Mouse (Mus musculus): ENCODE data around the gene Grin3b. TPM values are rescaled to one million over a fixed set of nuclear protein-coding genes. Genes with fewer than 3 reads are reported as not detected.
A peak's percentile ranks its signal among the peaks of the same experiment; 100 is the strongest.

The Grin3b gene
- polyA plus RNA-seq, 1 experiment from 2014 or later = 0.19 TPM

DNA sequence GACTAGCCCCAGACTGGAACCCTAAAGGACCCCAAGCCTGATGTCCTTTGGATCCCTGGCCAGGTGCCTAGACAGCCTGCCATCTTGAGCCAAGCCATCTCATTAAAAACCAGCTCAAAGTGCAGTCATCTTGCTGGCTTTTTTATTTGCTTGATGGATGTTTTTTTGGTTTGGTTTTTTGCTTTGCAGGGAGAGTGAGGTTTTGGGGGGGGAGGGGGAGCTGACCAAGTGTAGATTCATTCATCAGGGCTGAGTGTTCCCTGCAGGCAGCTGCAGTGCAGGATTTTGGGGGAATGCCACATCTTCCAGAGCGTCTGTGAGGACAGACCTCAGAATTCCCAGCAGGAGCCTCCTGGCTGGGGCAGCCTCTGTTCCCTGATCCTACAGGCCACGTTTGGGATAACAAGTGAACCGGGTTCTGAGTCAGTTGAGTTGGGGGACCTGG, 1.4 kb upstream of the Grin3b start:
- Histone ChIP-seq H3K27me3 (ENCODE audit: control insufficient read depth, insufficient read depth, low read length) (peaks cover 15% of the 10 kb centered on the region; the same call in 1 of the 2 replicates), H3K9ac (ENCODE audit: low read depth, low read length) (no peak overlapping the region), H3K4me3 (ENCODE audit: low read length) (no peak overlapping the region), H3K4me2 (replicated peaks; ENCODE audit: low read depth, low read length) (no peak overlapping the region), H3K36me3 (ENCODE audit: control insufficient read depth, insufficient read depth, low read length) (peaks cover 41% of the 10 kb centered on the region), H3K27ac (ENCODE audit: low read depth, low read length) (no peak overlapping the region), H3K4me1 (ENCODE audit: control insufficient read depth, insufficient read depth, low read length) (0 out of 2 replicates have a peak, but pooled peaks cover 7% of the 10 kb centered on the region), H3K9me3 (ENCODE audit: control insufficient read depth, low read length) (no peaks in the 10 kb centered on the region)
- 21% methylated on average over 3 of the region's 3 CpGs for WGBS
- ATAC-seq (ENCODE audit: low FRiP score, low TSS enrichment) = no peak

DNA sequence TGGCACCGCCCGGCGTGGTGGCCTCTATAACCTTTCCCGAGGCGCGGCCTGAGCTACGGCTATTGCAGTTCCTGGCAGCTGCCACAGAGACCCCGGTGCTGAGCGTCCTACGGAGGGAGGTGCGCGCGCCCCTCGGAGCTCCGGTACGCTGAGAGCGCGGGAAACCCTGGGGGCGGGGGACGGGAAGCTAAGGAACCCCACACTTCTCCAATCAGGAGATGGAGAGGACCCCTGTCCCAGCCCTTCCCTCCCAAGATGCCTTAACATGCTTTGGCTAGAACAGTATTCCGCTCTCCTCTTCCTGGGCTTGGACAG, 625 bp downstream of the Grin3b start:
- no peak for ATAC-seq (ENCODE audit: low FRiP score, low TSS enrichment)
- no peaks in the 10 kb centered on the region for H3K9me3 ChIP-seq (ENCODE audit: control insufficient read depth, low read length)
- WGBS = 4% methylated on average over 21 of the region's 21 CpGs
- peaks cover 33% of the 10 kb centered on the region for H3K36me3 ChIP-seq (ENCODE audit: control insufficient read depth, insufficient read depth, low read length)
- peaks cover 15% of the 10 kb centered on the region; the same call in 1 of the 2 replicates for H3K27me3 ChIP-seq (ENCODE audit: control insufficient read depth, insufficient read depth, low read length)
- H3K9ac ChIP-seq (ENCODE audit: low read depth, low read length) = peak overlapping the region; percentile 40
- no peak overlapping the region for H3K27ac ChIP-seq (ENCODE audit: low read depth, low read length)
- H3K4me1 ChIP-seq (ENCODE audit: control insufficient read depth, insufficient read depth, low read length) = 0 out of 2 replicates have a peak, but pooled peaks cover 7% of the 10 kb centered on the region
- H3K4me2 ChIP-seq (replicated peaks; ENCODE audit: low read depth, low read length) = peak overlapping the region; percentile 93
- peak overlapping the region; percentile 48 for H3K4me3 ChIP-seq (ENCODE audit: low read length)

DNA sequence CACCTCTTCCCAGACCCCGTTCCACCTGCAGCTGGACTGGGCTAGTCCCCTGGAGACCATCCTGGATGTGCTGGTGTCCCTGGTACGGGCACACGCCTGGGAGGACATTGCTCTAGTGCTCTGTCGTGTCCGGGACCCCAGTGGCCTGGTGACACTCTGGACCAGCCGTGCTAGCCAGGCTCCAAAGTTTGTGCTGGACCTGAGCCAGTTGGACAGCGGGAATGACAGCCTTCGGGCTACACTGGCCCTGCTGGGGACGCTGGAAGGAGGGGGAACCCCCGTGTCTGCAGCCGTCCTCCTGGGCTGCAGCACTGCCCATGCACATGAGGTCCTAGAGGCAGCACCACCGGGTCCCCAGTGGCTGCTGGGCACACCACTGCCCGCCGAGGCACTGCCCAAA, 2.3 kb downstream of the Grin3b start:
- H3K9me3 ChIP-seq (ENCODE audit: control insufficient read depth, low read length) = 0 out of 2 replicates have a peak, but pooled peaks cover 5% of the 10 kb centered on the region
- WGBS = 62% methylated on average over 14 of the region's 14 CpGs

DNA sequence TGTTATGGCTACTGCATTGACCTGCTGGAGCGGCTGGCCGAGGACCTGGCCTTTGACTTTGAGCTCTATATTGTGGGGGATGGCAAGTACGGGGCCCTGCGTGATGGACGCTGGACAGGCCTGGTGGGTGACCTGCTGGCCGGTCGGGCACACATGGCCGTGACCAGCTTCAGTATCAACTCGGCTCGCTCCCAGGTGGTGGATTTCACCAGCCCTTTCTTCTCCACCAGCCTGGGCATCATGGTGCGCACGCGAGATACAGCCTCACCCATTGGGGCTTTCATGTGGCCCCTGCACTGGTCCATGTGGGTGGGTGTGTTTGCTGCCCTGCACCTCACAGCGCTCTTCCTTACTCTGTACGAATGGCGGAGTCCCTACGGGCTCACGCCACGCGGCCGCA, 3.6 kb downstream of the Grin3b start:
- H3K27me3 ChIP-seq (ENCODE audit: control insufficient read depth, insufficient read depth, low read length) = peaks cover 15% of the 10 kb centered on the region; the same call in 1 of the 2 replicates
- 91% methylated on average over 21 of the region's 21 CpGs for WGBS
- no peak overlapping the region for H3K4me2 ChIP-seq (replicated peaks; ENCODE audit: low read depth, low read length)
- ATAC-seq (ENCODE audit: low FRiP score, low TSS enrichment) = no peak
- H3K9me3 ChIP-seq (ENCODE audit: control insufficient read depth, low read length) = 0 out of 2 replicates have a peak, but pooled peaks cover 5% of the 10 kb centered on the region
- H3K9ac ChIP-seq (ENCODE audit: low read depth, low read length) = no peak overlapping the region
- no peak overlapping the region for H3K27ac ChIP-seq (ENCODE audit: low read depth, low read length)
- 0 out of 2 replicates have a peak, but pooled peaks cover 7% of the 10 kb centered on the region for H3K4me1 ChIP-seq (ENCODE audit: control insufficient read depth, insufficient read depth, low read length)
- H3K36me3 ChIP-seq (ENCODE audit: control insufficient read depth, insufficient read depth, low read length) = peaks cover 41% of the 10 kb centered on the region
- no peak overlapping the region for H3K4me3 ChIP-seq (ENCODE audit: low read length)

More for the DNA sequence above, 2.3 kb downstream of the Grin3b start:
- Histone ChIP-seq H3K27me3 (ENCODE audit: control insufficient read depth, insufficient read depth, low read length) (peaks cover 15% of the 10 kb centered on the region; the same call in 1 of the 2 replicates), H3K36me3 (ENCODE audit: control insufficient read depth, insufficient read depth, low read length) (peaks cover 33% of the 10 kb centered on the region), H3K9ac (ENCODE audit: low read depth, low read length) (0 out of 2 replicates have a peak overlapping the region, but pooled peaks have one; percentile 34), H3K4me1 (ENCODE audit: control insufficient read depth, insufficient read depth, low read length) (0 out of 2 replicates have a peak, but pooled peaks cover 7% of the 10 kb centered on the region), H3K4me2 (replicated peaks; ENCODE audit: low read depth, low read length) (no peak overlapping the region), H3K27ac (ENCODE audit: low read depth, low read length) (no peak overlapping the region), H3K4me3 (ENCODE audit: low read length) (no peak overlapping the region)
- no peak for ATAC-seq (ENCODE audit: low FRiP score, low TSS enrichment)

DNA sequence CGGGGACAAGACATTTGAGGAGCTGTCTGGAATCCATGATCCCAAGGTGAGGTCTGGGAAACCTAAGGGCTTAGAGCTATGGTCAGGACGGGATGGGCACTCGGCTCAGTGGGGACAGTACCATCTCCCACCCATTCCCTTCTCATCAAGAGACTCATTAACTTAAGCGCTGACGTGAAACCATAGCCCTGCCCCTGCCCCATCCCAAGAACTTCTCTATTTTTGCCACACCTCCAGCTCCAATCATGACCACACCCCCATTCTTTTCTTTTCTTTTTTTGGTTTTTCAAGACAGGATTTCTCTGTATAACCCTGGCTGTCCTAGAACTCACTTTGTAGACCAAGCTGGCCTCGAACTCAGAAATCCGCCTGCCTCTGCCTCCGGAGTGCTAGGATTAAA, 4.2 kb downstream of the Grin3b start:
- H3K27me3 ChIP-seq (ENCODE audit: control insufficient read depth, insufficient read depth, low read length) = peaks cover 15% of the 10 kb centered on the region; the same call in 1 of the 2 replicates
- H3K4me1 ChIP-seq (ENCODE audit: control insufficient read depth, insufficient read depth, low read length) = 0 out of 2 replicates have a peak, but pooled peaks cover 7% of the 10 kb centered on the region
- H3K4me2 ChIP-seq (replicated peaks; ENCODE audit: low read depth, low read length) = no peak overlapping the region
- WGBS = 86% methylated on average over 8 of the region's 8 CpGs
- H3K9me3 ChIP-seq (ENCODE audit: control insufficient read depth, low read length) = 0 out of 2 replicates have a peak, but pooled peaks cover 5% of the 10 kb centered on the region
- H3K27ac ChIP-seq (ENCODE audit: low read depth, low read length) = no peak overlapping the region
- H3K36me3 ChIP-seq (ENCODE audit: control insufficient read depth, insufficient read depth, low read length) = peaks cover 46% of the 10 kb centered on the region
- ATAC-seq (ENCODE audit: low FRiP score, low TSS enrichment) = no peak
- no peak overlapping the region for H3K9ac ChIP-seq (ENCODE audit: low read depth, low read length)
- no peak overlapping the region for H3K4me3 ChIP-seq (ENCODE audit: low read length)

DNA sequence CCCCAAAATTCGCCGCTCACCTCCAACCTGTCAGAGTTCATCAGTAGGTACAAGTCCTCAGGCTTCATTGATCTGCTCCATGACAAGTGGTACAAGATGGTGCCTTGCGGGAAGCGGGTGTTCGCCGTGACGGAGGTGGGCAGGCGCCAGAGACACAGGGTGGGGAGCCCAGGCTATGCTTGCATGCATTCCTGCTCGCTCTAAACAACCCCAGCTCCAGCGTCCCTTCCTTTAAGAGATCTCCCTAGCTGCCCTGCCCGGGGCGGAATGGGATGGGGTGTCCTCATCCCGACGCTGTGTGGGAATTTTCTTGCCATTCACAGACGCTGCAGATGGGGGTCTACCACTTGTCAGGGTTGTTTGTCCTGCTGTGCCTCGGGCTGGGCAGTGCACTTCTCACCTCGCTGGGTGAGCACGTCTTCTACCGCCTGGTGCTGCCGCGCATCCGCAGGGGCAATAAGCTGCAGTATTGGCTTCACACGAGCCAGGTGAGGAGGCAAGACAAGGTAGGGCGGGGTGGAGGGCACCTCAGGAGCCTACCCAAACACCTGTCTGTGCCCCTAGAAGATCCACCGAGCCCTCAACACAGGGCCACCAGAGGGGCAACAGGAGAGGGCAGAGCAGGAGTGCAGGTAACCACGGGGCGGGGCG, 5.7 kb downstream of the Grin3b start:
- H3K36me3 ChIP-seq (ENCODE audit: control insufficient read depth, insufficient read depth, low read length) = peaks cover 50% of the 10 kb centered on the region
- H3K27me3 ChIP-seq (ENCODE audit: control insufficient read depth, insufficient read depth, low read length) = peaks cover 8% of the 10 kb centered on the region; the same call in 1 of the 2 replicates
- H3K4me3 ChIP-seq (ENCODE audit: low read length) = no peak overlapping the region
- 0 out of 2 replicates have a peak, but pooled peaks cover 5% of the 10 kb centered on the region for H3K9me3 ChIP-seq (ENCODE audit: control insufficient read depth, low read length)
- no peak overlapping the region for H3K9ac ChIP-seq (ENCODE audit: low read depth, low read length)
- no peak overlapping the region for H3K27ac ChIP-seq (ENCODE audit: low read depth, low read length)
- ATAC-seq (ENCODE audit: low FRiP score, low TSS enrichment) = no peak
- H3K4me1 ChIP-seq (ENCODE audit: control insufficient read depth, insufficient read depth, low read length) = 0 out of 2 replicates have a peak, but pooled peaks cover 2% of the 10 kb centered on the region
- no peak overlapping the region for H3K4me2 ChIP-seq (replicated peaks; ENCODE audit: low read depth, low read length)
- 84% methylated on average over 28 of the region's 28 CpGs for WGBS

DNA sequence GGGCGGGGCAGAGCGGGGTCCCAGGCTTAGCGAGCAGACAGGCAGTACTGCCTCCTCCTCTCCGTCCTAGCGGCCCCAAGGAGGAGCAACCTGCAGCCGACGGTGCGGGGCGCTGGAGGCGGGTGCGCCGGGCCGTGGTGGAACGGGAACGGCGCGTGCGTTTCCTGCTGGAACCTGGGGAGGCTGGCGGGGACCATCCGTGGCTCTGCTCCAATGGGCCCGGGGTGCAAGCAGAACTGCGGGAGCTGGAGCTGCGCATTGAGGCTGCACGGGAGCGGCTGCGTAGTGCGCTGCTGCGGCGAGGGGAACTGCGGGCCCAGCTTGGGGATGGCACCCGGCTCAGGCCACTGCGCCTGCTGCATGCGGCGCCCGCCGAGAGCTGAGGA, 6.2 kb downstream of the Grin3b start:
- H3K9ac ChIP-seq (ENCODE audit: low read depth, low read length) = no peak overlapping the region
- H3K4me3 ChIP-seq (ENCODE audit: low read length) = no peak overlapping the region
- WGBS = 77% methylated on average over 33 of the region's 36 CpGs
- no peak overlapping the region for H3K27ac ChIP-seq (ENCODE audit: low read depth, low read length)
- H3K4me1 ChIP-seq (ENCODE audit: control insufficient read depth, insufficient read depth, low read length) = 0 out of 2 replicates have a peak, but pooled peaks cover 2% of the 10 kb centered on the region
- H3K27me3 ChIP-seq (ENCODE audit: control insufficient read depth, insufficient read depth, low read length) = peaks cover 3% of the 10 kb centered on the region; the same call in 1 of the 2 replicates
- ATAC-seq (ENCODE audit: low FRiP score, low TSS enrichment) = no peak
- H3K36me3 ChIP-seq (ENCODE audit: control insufficient read depth, insufficient read depth, low read length) = peaks cover 53% of the 10 kb centered on the region
- H3K4me2 ChIP-seq (replicated peaks; ENCODE audit: low read depth, low read length) = no peak overlapping the region
- 0 out of 2 replicates have a peak, but pooled peaks cover 5% of the 10 kb centered on the region for H3K9me3 ChIP-seq (ENCODE audit: control insufficient read depth, low read length)

DNA sequence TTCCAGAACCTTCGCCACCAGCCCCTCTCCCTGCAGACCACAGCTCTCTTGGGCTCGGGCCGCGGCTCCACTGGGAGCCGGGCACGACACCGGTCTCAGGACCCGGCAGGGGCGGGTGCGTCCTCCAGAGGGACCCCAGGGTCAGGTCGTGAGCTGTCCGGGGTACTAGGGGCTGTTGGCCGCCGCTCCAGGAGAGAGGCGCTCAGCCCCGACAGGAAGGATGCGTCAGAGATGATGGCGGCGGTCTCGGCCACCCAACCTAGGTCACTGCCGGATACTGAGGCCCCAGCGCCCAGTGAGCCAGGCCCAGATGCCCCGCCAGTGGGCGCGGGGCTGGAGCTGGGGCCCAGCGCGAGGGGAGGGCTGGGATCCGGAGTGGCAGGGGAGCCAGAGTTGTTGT, 6.8 kb downstream of the Grin3b start:
- H3K27me3 ChIP-seq (ENCODE audit: control insufficient read depth, insufficient read depth, low read length) = no peaks in the 10 kb centered on the region
- no peak overlapping the region for H3K4me3 ChIP-seq (ENCODE audit: low read length)
- H3K27ac ChIP-seq (ENCODE audit: low read depth, low read length) = no peak overlapping the region
- peaks cover 3% of the 10 kb centered on the region for H3K4me1 ChIP-seq (ENCODE audit: control insufficient read depth, insufficient read depth, low read length)
- WGBS = 83% methylated on average over 28 of the region's 28 CpGs
- no peak overlapping the region for H3K9ac ChIP-seq (ENCODE audit: low read depth, low read length)
- ATAC-seq (ENCODE audit: low FRiP score, low TSS enrichment) = no peak
- peaks cover 53% of the 10 kb centered on the region for H3K36me3 ChIP-seq (ENCODE audit: control insufficient read depth, insufficient read depth, low read length)
- no peak overlapping the region for H3K4me2 ChIP-seq (replicated peaks; ENCODE audit: low read depth, low read length)
- H3K9me3 ChIP-seq (ENCODE audit: control insufficient read depth, low read length) = 0 out of 2 replicates have a peak, but pooled peaks cover 5% of the 10 kb centered on the region

DNA sequence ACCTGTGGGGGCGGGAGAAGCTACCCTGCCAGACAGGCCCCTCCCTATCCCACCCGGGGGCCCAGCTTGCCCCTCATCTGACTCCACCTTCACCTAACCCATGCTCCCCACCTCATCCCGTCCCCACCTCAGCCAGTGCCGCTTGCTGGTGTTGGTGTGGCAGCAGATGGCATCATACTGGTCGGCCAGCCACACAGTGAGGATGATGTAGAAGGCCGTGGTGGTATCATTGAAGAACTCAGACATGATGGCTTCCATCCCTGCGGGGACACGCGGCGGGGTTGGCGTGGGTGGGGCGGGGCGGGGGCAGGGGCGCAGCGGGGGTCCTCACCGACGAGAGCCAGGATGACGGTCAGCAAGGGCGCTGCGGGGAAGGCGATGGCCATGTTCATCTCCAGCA, 7.5 kb downstream of the Grin3b start:
- H3K4me3 ChIP-seq (ENCODE audit: low read length) = no peak overlapping the region
- peaks cover 8% of the 10 kb centered on the region for H3K4me1 ChIP-seq (ENCODE audit: control insufficient read depth, insufficient read depth, low read length)
- WGBS = 97% methylated on average over 21 of the region's 21 CpGs
- H3K9me3 ChIP-seq (ENCODE audit: control insufficient read depth, low read length) = 0 out of 2 replicates have a peak, but pooled peaks cover 5% of the 10 kb centered on the region
- no peak for ATAC-seq (ENCODE audit: low FRiP score, low TSS enrichment)
- H3K9ac ChIP-seq (ENCODE audit: low read depth, low read length) = no peak overlapping the region
- H3K27ac ChIP-seq (ENCODE audit: low read depth, low read length) = no peak overlapping the region
- no peaks in the 10 kb centered on the region for H3K27me3 ChIP-seq (ENCODE audit: control insufficient read depth, insufficient read depth, low read length)
- H3K36me3 ChIP-seq (ENCODE audit: control insufficient read depth, insufficient read depth, low read length) = peaks cover 53% of the 10 kb centered on the region
- no peak overlapping the region for H3K4me2 ChIP-seq (replicated peaks; ENCODE audit: low read depth, low read length)

Data from kidney, embryonic 14.5 days (tissue).